In the genomic region with DNA sequence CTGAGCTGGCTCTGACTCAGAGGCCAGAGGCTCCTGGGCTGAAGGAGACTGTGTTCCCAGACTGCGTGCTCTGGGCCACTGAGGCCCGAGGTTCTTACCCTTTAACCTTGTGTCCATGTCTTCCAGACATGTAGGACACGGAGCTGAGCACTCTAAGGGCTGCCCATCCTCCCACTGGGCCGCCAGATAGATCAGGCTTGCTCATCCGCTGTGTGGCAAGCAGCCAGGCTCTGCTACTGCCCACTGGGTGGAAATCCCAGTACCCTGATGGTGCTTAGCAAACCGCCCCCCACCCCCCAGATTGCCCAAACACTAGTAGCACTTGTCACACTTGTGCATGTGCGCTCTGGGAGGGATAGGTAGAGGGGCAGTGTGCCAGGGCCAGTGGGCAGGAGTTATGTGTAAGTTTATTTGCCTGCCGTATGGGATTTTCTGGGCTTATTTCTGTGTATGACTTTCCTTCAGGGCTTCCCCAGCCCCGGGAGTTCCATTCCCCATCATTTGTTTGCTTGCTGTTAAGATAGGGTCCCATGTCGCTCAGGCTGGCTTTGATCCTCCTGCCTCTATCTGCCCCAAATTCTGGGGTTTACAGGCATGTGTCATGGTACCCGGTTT, we compare ENCODE assay signal across 13 mouse cellular contexts. TPM values are rescaled to one million over a fixed set of nuclear protein-coding genes. Genes with fewer than 3 reads are reported as not detected.
DNase-seq lines count a peak whose midpoint lies in the region; ATAC-seq and TF ChIP-seq lines count a peak whose summit lies in the region.
"Had no signal": no experiment of that assay in that cellular context is flagged by ENCODE, and none has a peak within 500 bp of the region (broad histone marks: within the 10 kb centered on the region; RNA-seq: fewer than 3 reads in every experiment).

No protein-coding gene starts in this region.

- H3K79me2 ChIP-seq in heart, adult 2 months (replicated peaks; ENCODE audit: control insufficient read depth, insufficient read depth, low read length), result no peaks in the 10 kb centered on the region

- peak overlapping the region; percentile 88 for H3K4me2 ChIP-seq in liver, postnatal 0 days (ENCODE audit: low read depth, low read length)
- no peak overlapping the region for H3K4me2 ChIP-seq in forebrain, embryonic 11.5 days (ENCODE audit: low read depth, low read length, severe bottlenecking)
- H3K4me2 ChIP-seq in intestine, embryonic 16.5 days (ENCODE audit: low read depth, low read length), result no peak overlapping the region
- H3K4me2 ChIP-seq: limb, embryonic 15.5 days had no signal

- H3K4me3 ChIP-seq in heart, adult 2 months, result no peak overlapping the region
- H3K4me3 ChIP-seq in liver, postnatal 0 days (ENCODE audit: low read depth, low read length), result peak overlapping the region; percentile 65
- H3K4me3 ChIP-seq in forebrain, embryonic 11.5 days (ENCODE audit: low read depth, low read length), result no peak overlapping the region
- H3K4me3 ChIP-seq in intestine, embryonic 16.5 days (ENCODE audit: low read length), result no peak overlapping the region
- H3K4me3 ChIP-seq: layer of hippocampus, adult 2 months; limb, embryonic 15.5 days had no signal

- H3K4me1 ChIP-seq in heart, adult 2 months (ENCODE audit: control insufficient read depth, insufficient read depth, low read length), result peaks cover 8% of the 10 kb centered on the region
- H3K4me1 ChIP-seq in liver, postnatal 0 days (ENCODE audit: insufficient read depth), result peaks cover 29% of the 10 kb centered on the region
- peaks cover 8% of the 10 kb centered on the region; the same call in 1 of the 2 replicates for H3K4me1 ChIP-seq in forebrain, embryonic 11.5 days (replicated peaks; ENCODE audit: control insufficient read depth, insufficient read depth, low read length)
- peaks cover 20% of the 10 kb centered on the region for H3K4me1 ChIP-seq in intestine, embryonic 16.5 days (ENCODE audit: control insufficient read depth, insufficient read depth, low read length)

- 81% methylated on average over 11 of the region's 11 CpGs for WGBS in heart, adult 2 months
- WGBS in liver, postnatal 0 days (ENCODE audit: insufficient replicate concordance), result 71% methylated on average over 11 of the region's 11 CpGs
- WGBS in forebrain, embryonic 11.5 days, result 85% methylated on average over 11 of the region's 11 CpGs
- 79% methylated on average over 11 of the region's 11 CpGs for WGBS in intestine, embryonic 16.5 days

- no peak for TF ChIP-seq EP300 in heart, adult 2 months (IDR thresholded peaks at IDR 0.05; ENCODE audit: insufficient read depth, low read depth, low read length)
- no peak for TF ChIP-seq EP300 in liver, postnatal 0 days (IDR thresholded peaks at IDR 0.05; ENCODE audit: low read depth)

- no peaks in the 10 kb centered on the region for H3K27me3 ChIP-seq in heart, adult 2 months (ENCODE audit: control insufficient read depth, insufficient read depth, low read length)
- H3K27me3 ChIP-seq in Patski, result no peaks in the 10 kb centered on the region
- H3K27me3 ChIP-seq in liver, postnatal 0 days (ENCODE audit: insufficient read depth, low read length), result no peaks in the 10 kb centered on the region
- no peaks in the 10 kb centered on the region for H3K27me3 ChIP-seq in forebrain, embryonic 11.5 days (ENCODE audit: control insufficient read depth, insufficient read depth, low read length)
- no peaks in the 10 kb centered on the region for H3K27me3 ChIP-seq in intestine, embryonic 16.5 days (replicated peaks; ENCODE audit: control insufficient read depth, insufficient read depth, low read length)
- H3K27me3 ChIP-seq: limb, embryonic 15.5 days had no signal

- CTCF ChIA-PET in Patski (lab: Charles Lee), result interaction anchor here (3.1 kb wide), 1 partner anchor 9 kb away, joined by 12 read pairs; no protein-coding TSS in a partner anchor

- DNase-seq in heart, adult 11 months, result peak; percentile 92
- no peak for DNase-seq in heart, adult 2 months
- DNase-seq in 3134 (ENCODE audit: extremely low read depth, insufficient read length, low spot score), result peak; percentile 78
- peak; percentile 49 for DNase-seq in Patski (ENCODE audit: low read depth, low spot score)
- peak; percentile 56 for DNase-seq in liver, postnatal 0 days
- DNase-seq in forebrain, embryonic 11.5 days (ENCODE audit: low spot score), result no peak
- no peak for DNase-seq in layer of hippocampus, postnatal 14 days (ENCODE audit: low spot score in 2 of 2)
- DNase-seq: lung, postnatal 4 days; midbrain, embryonic 14.5 days; right cerebral cortex, postnatal 25 days had no signal

- no peaks in the 10 kb centered on the region for H3K36me3 ChIP-seq in heart, adult 2 months (ENCODE audit: control insufficient read depth, insufficient read depth, low read length)
- peaks cover 31% of the 10 kb centered on the region for H3K36me3 ChIP-seq in liver, postnatal 0 days (replicated peaks; ENCODE audit: insufficient read depth, low read length)
- H3K36me3 ChIP-seq in forebrain, embryonic 11.5 days (ENCODE audit: control insufficient read depth, insufficient read depth, low read length), result no peaks in the 10 kb centered on the region
- H3K36me3 ChIP-seq in intestine, embryonic 16.5 days (ENCODE audit: control insufficient read depth, insufficient read depth, low read length), result no peaks in the 10 kb centered on the region

- ATAC-seq in Patski, result peak; percentile 63
- no peak for ATAC-seq in liver, postnatal 0 days
- ATAC-seq in forebrain, embryonic 11.5 days (replicated peaks; ENCODE audit: low FRiP score), result no peak
- no peak for ATAC-seq in intestine, embryonic 16.5 days

- POLR2A ChIA-PET in Patski (lab: Charles Lee), result no interaction called here

- TF ChIP-seq POLR2A in heart, adult 2 months (IDR thresholded peaks at IDR 0.05; ENCODE audit: insufficient read depth, low read depth, low read length), result no peak

- intact Hi-C loops in heart, adult 2 months (cut with DNase I), result no loop called here

- H3K9me3 ChIP-seq in liver, postnatal 0 days (ENCODE audit: low read length), result no peaks in the 10 kb centered on the region
- no peaks in the 10 kb centered on the region for H3K9me3 ChIP-seq in forebrain, embryonic 11.5 days (ENCODE audit: control insufficient read depth, low read length)
- no peaks in the 10 kb centered on the region for H3K9me3 ChIP-seq in intestine, embryonic 16.5 days (ENCODE audit: control insufficient read depth, low read length)
- H3K9me3 ChIP-seq: limb, embryonic 15.5 days had no signal

- H3K27ac ChIP-seq in heart, adult 2 months, result no peak overlapping the region
- peak overlapping the region; percentile 97 for H3K27ac ChIP-seq in liver, postnatal 0 days (ENCODE audit: low read depth)
- no peak overlapping the region for H3K27ac ChIP-seq in forebrain, embryonic 11.5 days (ENCODE audit: low read depth, low read length)
- H3K27ac ChIP-seq in intestine, embryonic 16.5 days (ENCODE audit: low read length), result no peak overlapping the region
- H3K27ac ChIP-seq: layer of hippocampus, adult 2 months; limb, embryonic 15.5 days had no signal

- no peak overlapping the region for H3K9ac ChIP-seq in heart, adult 2 months (ENCODE audit: low read depth, low read length)
- peak overlapping the region; percentile 86 for H3K9ac ChIP-seq in liver, postnatal 0 days (replicated peaks)
- no peak overlapping the region for H3K9ac ChIP-seq in forebrain, embryonic 11.5 days (ENCODE audit: low read length)
- H3K9ac ChIP-seq in intestine, embryonic 16.5 days (ENCODE audit: low read depth, low read length), result no peak overlapping the region
- H3K9ac ChIP-seq: limb, embryonic 15.5 days had no signal

- in situ Hi-C loops in Patski (cut with MboI; ENCODE audit: low pct_unique_long_range_greater_than_20kb), result loop anchor here (5.0 to 10.0 kb wide), 3 partner anchors 322 to 550 kb away; a partner anchor contains a TSS

- no peak for TF ChIP-seq CTCF in heart, adult 2 months (IDR thresholded peaks at IDR 0.05)
- no peak for TF ChIP-seq CTCF in Patski (IDR thresholded peaks at IDR 0.05)
- TF ChIP-seq CTCF in liver, postnatal 0 days (IDR thresholded peaks at IDR 0.05; ENCODE audit: low read depth), result no peak

RNA-seq across cellular contexts. Expression of a gene that starts 1.8 kb away (rescaled TPM):
- total RNA-seq in heart, adult 2 months (2021), result 10 to 100 TPM in 1 of 2 experiments, 1 to 10 TPM in 1; 6.2 to 30.3 TPM
- polyA plus RNA-seq in heart, adult 2 months (2012; rRNA removed), result 15.3 and 88.6 TPM in 2 replicates
- 29.8 TPM for polyA plus RNA-seq in Patski (2021)
- polyA plus RNA-seq in liver, postnatal 0 days (2015; fragmentation: Nextera tagmentation; extraction: Ambion mirVana), result 108 and 111 TPM in 2 replicates
- 0.39 and 0.51 TPM in 2 replicates for polyA plus RNA-seq in forebrain, embryonic 11.5 days (2014; fragmentation: Nextera tagmentation; extraction: Ambion mirVana)
- 4.3 and 6.8 TPM in 2 replicates for polyA plus RNA-seq in intestine, embryonic 16.5 days (2015; fragmentation: Nextera tagmentation; extraction: Ambion mirVana)
- total RNA-seq in layer of hippocampus, postnatal 14 days (2021), result 1 to 10 TPM in 1 of 2 experiments, under 1 TPM in 1; 0.60 to 1.1 TPM

RNA-seq across cellular contexts. Expression of a gene that starts 19.3 kb away (rescaled TPM):
- 10 to 100 TPM; 33.9 to 39.0 TPM for total RNA-seq in heart, adult 2 months (2021)
- polyA plus RNA-seq in heart, adult 2 months (2012; rRNA removed), result 23.5 and 31.2 TPM in 2 replicates
- polyA plus RNA-seq in Patski (2021), result 39.3 TPM
- 15.1 and 15.9 TPM in 2 replicates for polyA plus RNA-seq in liver, postnatal 0 days (2015; fragmentation: Nextera tagmentation; extraction: Ambion mirVana)
- polyA plus RNA-seq in forebrain, embryonic 11.5 days (2014; fragmentation: Nextera tagmentation; extraction: Ambion mirVana), result 54.2 and 65.4 TPM in 2 replicates
- polyA plus RNA-seq in intestine, embryonic 16.5 days (2015; fragmentation: Nextera tagmentation; extraction: Ambion mirVana), result 29.9 and 33.5 TPM in 2 replicates
- total RNA-seq in layer of hippocampus, postnatal 14 days (2021), result 10 to 100 TPM; 27.3 to 27.4 TPM

Comparison
In these comparisons a context has a peak if more than half of its experiments do, and no peak if none do; other contexts are left out.
1. DNase-seq: peak in heart, adult 11 months (single experiment), 3134 (single experiment), Patski (single experiment) and liver, postnatal 0 days (single experiment); none in heart, adult 2 months (0 of 2), forebrain, embryonic 11.5 days (single experiment) and layer of hippocampus, postnatal 14 days (0 of 2).